8 mouse cellular contexts compared by ENCODE assay signal in the genomic region with DNA sequence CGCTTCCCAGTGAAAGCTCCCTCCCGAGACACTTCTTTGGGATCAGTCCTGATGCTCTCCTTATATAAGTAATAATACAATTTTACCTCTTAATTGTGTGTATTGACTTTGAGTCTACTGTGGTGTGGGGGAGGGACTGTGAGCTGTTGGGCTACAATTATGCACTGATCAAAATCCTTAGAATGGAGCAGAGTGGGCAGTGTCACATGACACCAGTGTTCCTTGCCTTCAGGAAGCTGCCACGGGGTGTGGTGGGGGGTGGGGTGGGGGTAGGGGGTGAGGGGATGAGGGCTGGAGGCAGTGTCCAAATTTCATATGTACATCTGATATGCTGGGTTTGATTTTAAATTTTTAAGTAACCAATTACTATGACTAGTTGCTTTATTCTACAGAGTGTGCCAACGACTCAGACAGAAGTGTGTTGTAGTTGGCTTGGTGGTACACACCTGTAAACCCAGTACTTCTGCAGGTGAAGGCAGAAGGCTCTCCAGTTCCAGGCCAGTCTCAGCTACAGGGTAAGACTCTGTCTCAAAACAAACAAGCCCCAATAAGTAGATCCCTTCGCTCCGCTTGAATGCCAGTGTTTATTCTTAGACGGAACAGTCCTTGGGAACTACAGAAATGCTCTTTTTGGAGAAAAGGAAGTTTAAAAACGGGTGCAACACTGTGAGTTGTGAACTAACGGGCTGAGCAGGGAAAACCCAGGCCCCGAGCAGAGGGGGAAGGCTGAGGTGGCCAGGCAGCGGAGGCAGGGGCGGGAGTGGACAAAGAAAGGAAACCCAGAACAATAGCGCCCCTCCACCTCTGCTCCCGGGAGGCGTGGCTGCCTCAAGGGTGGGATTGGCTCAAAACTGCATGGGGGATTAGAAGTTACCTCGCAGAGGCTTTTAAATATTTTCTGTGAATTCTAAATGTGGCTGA. TPM values are rescaled to one million over a fixed set of nuclear protein-coding genes. Genes with fewer than 3 reads are reported as not detected.
DNase-seq lines count a peak whose midpoint lies in the region; ATAC-seq and TF ChIP-seq lines count a peak whose summit lies in the region.

No protein-coding gene starts in this region.

- TF ChIP-seq CTCF in cerebellum, adult 2 months (IDR thresholded peaks at IDR 0.05; ENCODE audit: borderline replicate concordance, insufficient read depth, low read depth, low read length), result no peak

- WGBS in cerebellum, adult 2 months, result 21% methylated on average over 16 of the region's 16 CpGs
- WGBS in forebrain, embryonic 16.5 days, result 11% methylated on average over 16 of the region's 16 CpGs

- H3K27me3 ChIP-seq in cerebellum, adult 2 months (ENCODE audit: control insufficient read depth, insufficient read depth, low read length), result no peaks in the 10 kb centered on the region
- no peaks in the 10 kb centered on the region for H3K27me3 ChIP-seq in forebrain, embryonic 16.5 days (replicated peaks; ENCODE audit: control insufficient read depth, insufficient read depth, low read length)

- no peak overlapping the region for H3K4me3 ChIP-seq in cerebellum, adult 2 months (replicated peaks; ENCODE audit: insufficient read depth, low read depth, low read length)
- H3K4me3 ChIP-seq in forebrain, embryonic 16.5 days (replicated peaks; ENCODE audit: low read length), result peak overlapping the region; percentile 28

- TF ChIP-seq POLR2A in cerebellum, adult 2 months (IDR thresholded peaks at IDR 0.05; ENCODE audit: borderline replicate concordance, insufficient read depth, low read length), result no peak

- H3K36me3 ChIP-seq in forebrain, embryonic 16.5 days (ENCODE audit: control insufficient read depth, insufficient read depth), result no peaks in the 10 kb centered on the region

- peak overlapping the region; percentile 52 for H3K4me2 ChIP-seq in forebrain, embryonic 16.5 days (ENCODE audit: low read length)

- peak overlapping the region; percentile 48 for H3K9ac ChIP-seq in forebrain, embryonic 16.5 days (replicated peaks; ENCODE audit: low read depth, low read length)

- no peaks in the 10 kb centered on the region for H3K9me3 ChIP-seq in forebrain, embryonic 16.5 days (ENCODE audit: control insufficient read depth, low read length)

- peak; percentile 66 for ATAC-seq in forebrain, embryonic 16.5 days

- DNase-seq in cerebellum, postnatal 10 days, result peak; percentile 11 to 21
- DNase-seq in cerebellum, adult 2 months, result no peak
- DNase-seq in heart, postnatal 4 days, result peak; percentile 73
- peak; percentile 70 to 82 for DNase-seq in kidney, postnatal 4 days
- peak; percentile 62 for DNase-seq in mesoderm, embryonic 11.5 days (ENCODE audit: low read depth, low spot score)
- peak; percentile 29 for DNase-seq in testis, postnatal 14 days (ENCODE audit: low spot score)
- no peak for DNase-seq in right cerebral cortex, postnatal 14 days

- H3K27ac ChIP-seq in cerebellum, adult 2 months (ENCODE audit: insufficient read depth, low read length), result no peak overlapping the region
- peak overlapping the region; percentile 33; the same call in 1 of the 2 replicates for H3K27ac ChIP-seq in forebrain, embryonic 16.5 days (ENCODE audit: low read length)

- no peaks in the 10 kb centered on the region for H3K4me1 ChIP-seq in cerebellum, adult 2 months (ENCODE audit: control insufficient read depth, insufficient read depth, low read length)
- peaks cover 5% of the 10 kb centered on the region for H3K4me1 ChIP-seq in forebrain, embryonic 16.5 days (replicated peaks; ENCODE audit: control insufficient read depth, insufficient read depth, low read length)

RNA-seq across cellular contexts. Expression of a gene that starts 45.0 kb away (rescaled TPM):
- 39.4 and 44.1 TPM in 2 replicates for polyA plus RNA-seq in cerebellum, adult 2 months (2012; rRNA removed)
- polyA plus RNA-seq in forebrain, embryonic 16.5 days (2015; fragmentation: Nextera tagmentation; extraction: Ambion mirVana), result 92.3 and 105 TPM in 2 replicates
- 10 to 100 TPM; 72.4 to 80.0 TPM for total RNA-seq in heart, postnatal 4 days (2021)

Comparison
In these comparisons a context has a peak if more than half of its experiments do, and no peak if none do; other contexts are left out.
1. DNase-seq: peak in cerebellum, postnatal 10 days (2 of 2), heart, postnatal 4 days (single experiment), kidney, postnatal 4 days (2 of 2), mesoderm, embryonic 11.5 days (single experiment) and testis, postnatal 14 days (single experiment); none in cerebellum, adult 2 months (0 of 2) and right cerebral cortex, postnatal 14 days (single experiment).